ENCODE assay signal across 8 mouse cellular contexts in the genomic region with DNA sequence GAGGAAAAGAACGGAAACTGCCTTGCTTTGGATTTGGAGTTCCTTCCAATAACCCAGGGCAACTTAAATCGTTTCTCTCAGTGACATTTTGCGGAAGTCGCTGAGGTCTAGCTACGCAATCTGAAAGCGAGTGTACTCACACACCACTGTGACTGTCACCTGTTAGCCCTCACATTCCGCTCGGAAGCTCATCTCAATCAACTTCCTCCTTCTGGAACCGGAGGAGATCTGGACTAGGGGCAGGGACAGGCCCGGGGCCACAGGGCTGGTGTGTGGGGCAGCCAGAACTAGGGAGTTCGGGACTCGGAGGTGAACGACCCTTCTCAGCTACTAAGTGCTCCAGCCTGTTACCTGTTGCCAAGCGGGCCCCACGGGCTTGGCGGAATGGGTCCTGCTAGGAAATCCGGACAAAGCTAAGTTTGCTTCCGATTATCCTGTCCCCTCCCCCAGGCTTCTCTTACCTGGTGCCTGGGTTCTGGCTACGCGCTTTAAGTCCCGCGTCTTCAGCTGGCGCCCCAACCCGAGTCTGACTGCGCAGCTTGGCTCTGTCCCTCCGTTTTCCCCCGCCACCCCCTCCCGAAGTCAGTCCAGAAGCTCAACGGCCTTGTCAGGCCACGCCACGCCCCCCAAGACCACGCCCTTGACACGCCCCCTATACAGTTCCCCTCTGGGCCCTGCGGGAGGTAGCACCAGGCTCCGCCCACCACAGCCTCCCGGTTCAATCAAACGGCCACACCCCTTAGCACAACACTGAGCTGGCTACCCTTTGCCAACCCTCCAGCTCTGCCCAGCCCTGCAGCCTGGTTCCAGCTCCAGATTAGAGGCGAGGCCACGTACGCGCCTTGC. TPM values are rescaled to one million over a fixed set of nuclear protein-coding genes. Genes with fewer than 3 reads are reported as not detected.
A peak's percentile ranks its signal among the peaks of the same experiment; 100 is the strongest.
DNase-seq lines count a peak whose midpoint lies in the region; ATAC-seq lines count a peak whose summit lies in the region.

No protein-coding gene starts in this region.

- DNase-seq in R1 (ENCODE audit: low read depth, low spot score) = peak; percentile 91
- peak; percentile 56 to 68 for DNase-seq in cerebellum, postnatal 14 days
- DNase-seq in frontal cortex, postnatal 14 days (ENCODE audit: low spot score in 2 of 2) = peak; percentile 68 to 71
- peak; percentile 50 to 73 for DNase-seq in layer of hippocampus, postnatal 14 days (ENCODE audit: low spot score in 2 of 2)
- peak; percentile 98 for DNase-seq in lung, postnatal 14 days
- DNase-seq in ovary, postnatal 36 days (ENCODE audit: low spot score) = peak; percentile 99
- DNase-seq in thymus, postnatal 14 days = peak; percentile 99

- H3K9me3 ChIP-seq in hindbrain, embryonic 12.5 days (replicated peaks) = no peaks in the 10 kb centered on the region

- peaks cover 24% of the 10 kb centered on the region for H3K4me1 ChIP-seq in hindbrain, embryonic 12.5 days

- H3K27me3 ChIP-seq in hindbrain, embryonic 12.5 days = peaks cover 34% of the 10 kb centered on the region

- no peaks in the 10 kb centered on the region for H3K36me3 ChIP-seq in hindbrain, embryonic 12.5 days

- peak; percentile 93 for ATAC-seq in hindbrain, embryonic 12.5 days (ENCODE audit: low FRiP score)

- peak overlapping the region; percentile 69 for H3K4me2 ChIP-seq in hindbrain, embryonic 12.5 days (replicated peaks)

- H3K4me3 ChIP-seq in hindbrain, embryonic 12.5 days = peak overlapping the region; percentile 32

- peak overlapping the region; percentile 24 for H3K9ac ChIP-seq in hindbrain, embryonic 12.5 days

- WGBS in hindbrain, embryonic 12.5 days = 3% methylated on average over 38 of the region's 41 CpGs

- H3K27ac ChIP-seq in hindbrain, embryonic 12.5 days = peak overlapping the region; percentile 31; the same call in 1 of the 2 replicates

RNA-seq across cellular contexts. Expression of a gene that starts 0.8 kb away (rescaled TPM):
- 13.2 and 15.4 TPM in 2 replicates for polyA plus RNA-seq in hindbrain, embryonic 12.5 days (2016; fragmentation: Nextera tagmentation; extraction: Ambion mirVana)
- total RNA-seq in layer of hippocampus, postnatal 14 days (2021) = 10 to 100 TPM; 11.2 to 15.2 TPM

Comparison
In these comparisons a context has a peak if more than half of its experiments do, and no peak if none do; other contexts are left out.
1. Peak in every context shown above with its lines: DNase-seq, ATAC-seq, H3K4me3 ChIP-seq and H3K27ac ChIP-seq.